Mouse (Mus musculus): ENCODE measurements around the gene Lrrc51. TPM values are rescaled to one million over a fixed set of nuclear protein-coding genes. Genes with fewer than 3 reads are reported as not detected.

The Lrrc51 gene
- total and polyA plus RNA-seq, 3 experiments, result 13.6 to 30.8 TPM; not detected in 1

DNA sequence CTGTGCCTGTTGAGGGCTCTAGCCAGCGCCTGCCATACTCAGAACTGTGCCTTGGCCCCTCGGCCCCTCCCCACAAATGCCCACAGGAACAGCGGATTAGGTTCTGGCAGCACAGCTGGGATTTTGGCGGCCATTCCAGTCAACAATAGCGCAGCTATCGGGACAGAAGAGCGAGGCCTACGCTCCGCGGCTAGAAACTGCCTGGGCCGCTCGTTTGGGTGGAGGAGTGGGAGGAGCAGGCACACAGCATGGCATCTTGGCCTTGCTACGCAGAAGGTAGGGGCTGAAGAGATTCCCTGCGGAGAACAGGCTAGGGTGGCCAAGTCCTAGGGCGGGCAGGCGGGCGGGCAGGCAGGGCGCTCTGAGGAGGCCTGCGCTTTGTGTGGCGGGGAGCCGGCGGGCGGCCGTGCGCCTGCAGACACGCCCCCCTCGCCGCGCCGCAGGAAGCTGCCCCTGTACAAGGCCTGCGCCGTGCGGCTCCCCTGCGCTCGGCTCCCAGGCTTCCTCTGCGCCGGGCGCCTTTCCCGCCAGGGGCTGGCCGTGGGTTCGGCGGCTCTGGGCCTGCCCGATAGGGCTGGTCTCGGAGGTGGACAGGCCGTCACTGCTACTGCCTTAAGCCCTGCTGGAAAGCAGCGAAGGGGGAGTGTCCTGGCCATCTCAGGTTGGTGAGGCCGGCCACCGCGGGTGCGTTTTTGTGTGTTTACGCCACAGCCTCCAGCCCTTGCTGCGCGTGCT, 36.2 kb upstream of the Lrrc51 start (continued):
- TF ChIP-seq GABPA (IDR thresholded peaks at IDR 0.05; ENCODE audit: low read depth, low read length) (no peak), TCF12 (IDR thresholded peaks at IDR 0.05; ENCODE audit: low read depth, low read length) (no peak), CTCF (IDR thresholded peaks at IDR 0.05 in 2 of 3, conservative IDR thresholded peaks at IDR 0.05 in 1 of 3; ENCODE audit: control insufficient read depth in 1 of 3, insufficient read depth in 1 of 3, low read depth in 2 of 3, low read length in 3 of 3, poor library complexity in 1 of 3, severe bottlenecking in 1 of 3) (no peak), MAZ (IDR thresholded peaks at IDR 0.05; ENCODE audit: low read depth, low read length) (no peak), RCOR1 (IDR thresholded peaks at IDR 0.05; ENCODE audit: low read depth, low read length) (no peak), MXI1 (IDR thresholded peaks at IDR 0.05; ENCODE audit: low read depth, low read length) (peak; percentile 75), ZMIZ1 (IDR thresholded peaks at IDR 0.05; ENCODE audit: low read depth, low read length) (0 out of 2 replicates have a peak, but pooled peaks have one; percentile 6), HCFC1 (IDR thresholded peaks at IDR 0.05; ENCODE audit: low read depth, low read length) (no peak; the same call in none of the 2 replicates), POLR2AphosphoS2 (IDR thresholded peaks at IDR 0.05; ENCODE audit: low read length) (no peak), POLR2A (IDR thresholded peaks at IDR 0.05; ENCODE audit: control insufficient read depth in 1 of 2, insufficient read depth in 1 of 2, low read depth in 1 of 2, low read length in 2 of 2, poor library complexity in 1 of 2) (peak in 1 of 2 experiments; percentile 63; a peak in 2 of 4 replicates), CHD2 (IDR thresholded peaks at IDR 0.05; ENCODE audit: low read length) (no peak), SIN3A (IDR thresholded peaks at IDR 0.05; ENCODE audit: low read length) (peak; percentile 60)

DNA sequence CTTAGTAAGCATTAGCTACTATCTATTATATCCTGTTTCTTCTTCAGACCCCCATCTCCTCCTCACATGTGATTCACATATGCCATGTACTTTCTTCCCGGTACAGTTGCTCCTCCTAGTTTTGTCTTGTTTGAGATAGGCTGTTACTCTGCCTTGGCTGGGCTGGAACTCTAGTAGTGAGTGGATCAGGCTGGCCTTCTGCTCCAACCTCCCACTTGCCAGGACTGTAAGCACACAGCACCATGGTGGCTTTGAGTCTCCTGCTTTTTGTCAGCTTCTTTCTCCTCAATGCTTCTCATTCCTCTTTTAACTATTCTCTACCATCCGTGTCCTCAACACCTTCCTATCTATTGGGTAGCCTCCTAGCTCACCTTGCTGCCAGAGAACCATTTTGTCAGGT, 35.1 kb upstream of the Lrrc51 start:
- Histone ChIP-seq H3K27ac (ENCODE audit: control insufficient read depth, low read depth, low read length) (no peak overlapping the region), H3K9ac (ENCODE audit: control insufficient read depth, low read depth, low read length, poor library complexity, severe bottlenecking) (no peak overlapping the region), H3K79me2 (ENCODE audit: control insufficient read depth, insufficient read depth, low read length, poor library complexity) (peaks cover 39% of the 10 kb centered on the region), H3K27me3 (ENCODE audit: control insufficient read depth in 1 of 2, insufficient read depth in 2 of 2, low read length in 2 of 2) (no peaks in the 10 kb centered on the region), H3K36me3 (ENCODE audit: control insufficient read depth in 1 of 2, insufficient read depth in 2 of 2, low read length in 2 of 2) (peaks cover 0 to 31% of the 10 kb centered on the region in 2 experiments; a peak in 3 of 4 replicates), H3K9me3 (replicated peaks; ENCODE audit: insufficient read depth, low read length) (no peaks in the 10 kb centered on the region), H3K4me1 (ENCODE audit: control insufficient read depth in 1 of 2, insufficient read depth in 2 of 2, low read length in 2 of 2) (peaks cover 17 to 19% of the 10 kb centered on the region in 2 experiments; a peak in 3 of 4 replicates), H3K4me3 (ENCODE audit: control insufficient read depth in 1 of 2, insufficient read depth in 1 of 2, low read depth in 2 of 2, low read length in 2 of 2) (no peak overlapping the region)
- no peak for DNase-seq (ENCODE audit: low read depth, low spot score)
- no peak for TF ChIP-seq MYC (IDR thresholded peaks at IDR 0.05; ENCODE audit: low read depth, low read length)
- no peak for TF ChIP-seq MYB (IDR thresholded peaks at IDR 0.05; ENCODE audit: low read depth, low read length)
- TF ChIP-seq ZNF384 (IDR thresholded peaks at IDR 0.05; ENCODE audit: low read depth, low read length), result no peak
- TF ChIP-seq NELFE (IDR thresholded peaks at IDR 0.05; ENCODE audit: low read depth, low read length), result no peak
- no peak for TF ChIP-seq ZMIZ1 (IDR thresholded peaks at IDR 0.05; ENCODE audit: low read depth, low read length)
- no peak for TF ChIP-seq ETS1 (IDR thresholded peaks at IDR 0.05; ENCODE audit: low read depth, low read length)
- TF ChIP-seq NRF1 (IDR thresholded peaks at IDR 0.05; ENCODE audit: insufficient read depth, low read depth, low read length, poor library complexity, severe bottlenecking), result no peak
- no peak for TF ChIP-seq ZKSCAN1 (IDR thresholded peaks at IDR 0.05; ENCODE audit: low read depth, low read length)
- TF ChIP-seq ELF1 (IDR thresholded peaks at IDR 0.05; ENCODE audit: low read depth, low read length), result no peak
- TF ChIP-seq POLR2AphosphoS5 (IDR thresholded peaks at IDR 0.05; ENCODE audit: borderline replicate concordance, low read depth, low read length), result no peak
- TF ChIP-seq USF2 (IDR thresholded peaks at IDR 0.05; ENCODE audit: borderline replicate concordance in 1 of 2, insufficient read depth in 1 of 2, low read depth in 1 of 2, low read length in 2 of 2), result no peak
- TF ChIP-seq MAZ (IDR thresholded peaks at IDR 0.05; ENCODE audit: low read depth, low read length), result no peak
- no peak for TF ChIP-seq HCFC1 (IDR thresholded peaks at IDR 0.05; ENCODE audit: low read depth, low read length)
- TF ChIP-seq CHD2 (IDR thresholded peaks at IDR 0.05; ENCODE audit: low read length), result no peak
- TF ChIP-seq MAX (IDR thresholded peaks at IDR 0.05; ENCODE audit: low read length), result no peak
- TF ChIP-seq CHD1 (IDR thresholded peaks at IDR 0.05; ENCODE audit: low read depth, low read length), result no peak
- TF ChIP-seq SIN3A (IDR thresholded peaks at IDR 0.05; ENCODE audit: low read length), result no peak
